Mouse (Mus musculus): Measurements from ENCODE around the gene March4.

DNA sequence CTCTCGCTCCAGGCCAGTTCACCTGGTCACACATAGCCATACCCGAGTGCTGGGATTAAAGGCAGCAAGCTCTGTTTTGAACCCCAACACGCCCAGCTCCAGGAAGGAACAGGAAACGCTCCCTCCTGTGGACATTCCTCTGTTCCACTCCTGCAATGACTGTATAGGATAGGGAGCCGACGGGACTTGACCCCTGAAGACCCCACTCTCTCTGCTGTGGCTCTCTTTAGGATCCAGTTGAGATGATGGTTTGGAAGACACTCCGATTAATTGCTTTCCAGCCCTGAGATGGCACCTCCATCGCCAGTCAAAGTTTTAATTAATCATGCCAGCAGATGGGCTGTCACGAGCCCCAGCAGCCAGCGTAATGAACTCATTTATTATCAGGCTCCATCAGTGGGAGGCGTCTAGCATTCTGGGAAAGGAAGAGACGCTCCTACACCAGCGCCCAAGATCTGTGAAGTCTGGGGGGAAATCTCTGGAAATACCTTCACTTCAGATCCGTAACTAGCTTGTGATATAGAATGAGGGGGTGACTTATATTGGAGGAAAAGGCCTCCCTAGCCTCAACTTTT, 130.1 kb downstream of the March4 start:
- TF ChIP-seq CTCF (IDR thresholded peaks at IDR 0.05; ENCODE audit: extremely low read depth, insufficient read length, insufficient replicate concordance, low read depth, low read length) (no peak), POLR2A (IDR thresholded peaks at IDR 0.05; ENCODE audit: low read depth, low read length) (no peak)

Measured in small intestine, adult 2 months (tissue).